Mouse (Mus musculus): ENCODE results near the gene Gale. TPM values are rescaled to one million over a fixed set of nuclear protein-coding genes. Genes with fewer than 3 reads are reported as not detected.

Gale gene
- polyA plus RNA-seq (2015; fragmentation: Nextera tagmentation; extraction: Ambion mirVana), result 38.6 and 46.9 TPM in 2 replicates

DNA sequence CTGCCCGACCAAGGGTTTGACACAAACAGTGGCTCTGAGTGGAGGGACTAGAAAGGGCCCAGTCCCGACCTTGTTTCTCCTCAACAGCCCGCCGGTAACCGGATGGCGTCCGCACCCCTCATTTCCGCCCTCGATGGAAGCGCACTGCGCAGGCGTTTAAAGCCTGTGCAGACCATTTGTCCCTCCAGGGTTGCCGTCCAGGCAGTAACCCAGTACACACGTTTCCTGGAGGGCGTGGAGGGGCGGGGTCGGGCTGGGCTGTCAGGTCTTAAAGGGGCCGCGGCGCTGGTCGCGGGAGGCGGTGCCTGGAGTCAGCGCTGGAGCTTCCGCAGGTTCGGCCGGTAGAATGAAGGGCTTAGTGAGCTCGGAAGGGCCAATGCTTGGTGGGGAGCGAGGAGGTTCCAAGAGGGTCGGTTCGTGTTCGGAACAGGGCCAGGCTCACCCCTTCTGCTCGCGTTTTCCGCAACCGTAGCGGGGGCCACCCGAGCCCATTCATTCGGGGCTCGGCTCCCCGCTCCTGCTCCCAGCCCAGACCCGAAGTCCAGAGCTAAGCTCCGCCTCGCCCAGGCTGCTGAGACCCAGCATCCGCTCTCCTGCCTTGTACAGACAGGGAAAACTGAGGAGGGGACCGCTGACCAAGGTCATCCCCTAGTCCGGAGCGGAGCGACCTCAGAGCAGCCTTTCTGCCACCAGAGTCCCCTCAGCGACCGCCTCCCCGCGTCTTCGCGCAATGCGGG, at the start of gene Gale:
TSS of gene Gale (plus strand) at position 271 of the 737 bp plus-strand sequence.
- ATAC-seq (ENCODE audit: insufficient read depth), result peak; percentile 90
- Histone ChIP-seq H3K27ac (replicated peaks) (peak within 1 kb of the TSS; percentile 76), H3K36me3 (replicated peaks) (peaks cover 55% of the 10 kb centered on the region), H3K9me3 (replicated peaks) (no peaks in the 10 kb centered on the region), H3K27me3 (no peaks in the 10 kb centered on the region), H3K4me1 (replicated peaks) (peaks cover 50% of the 10 kb centered on the region), H3K4me3 (replicated peaks) (peak within 1 kb of the TSS; percentile 76), H3K4me2 (peak within 1 kb of the TSS; percentile 99), H3K9ac (peak within 1 kb of the TSS; percentile 82)
- under 1% methylated on average over 56 of the region's 56 CpGs for WGBS (ENCODE audit: insufficient replicate concordance)

DNA sequence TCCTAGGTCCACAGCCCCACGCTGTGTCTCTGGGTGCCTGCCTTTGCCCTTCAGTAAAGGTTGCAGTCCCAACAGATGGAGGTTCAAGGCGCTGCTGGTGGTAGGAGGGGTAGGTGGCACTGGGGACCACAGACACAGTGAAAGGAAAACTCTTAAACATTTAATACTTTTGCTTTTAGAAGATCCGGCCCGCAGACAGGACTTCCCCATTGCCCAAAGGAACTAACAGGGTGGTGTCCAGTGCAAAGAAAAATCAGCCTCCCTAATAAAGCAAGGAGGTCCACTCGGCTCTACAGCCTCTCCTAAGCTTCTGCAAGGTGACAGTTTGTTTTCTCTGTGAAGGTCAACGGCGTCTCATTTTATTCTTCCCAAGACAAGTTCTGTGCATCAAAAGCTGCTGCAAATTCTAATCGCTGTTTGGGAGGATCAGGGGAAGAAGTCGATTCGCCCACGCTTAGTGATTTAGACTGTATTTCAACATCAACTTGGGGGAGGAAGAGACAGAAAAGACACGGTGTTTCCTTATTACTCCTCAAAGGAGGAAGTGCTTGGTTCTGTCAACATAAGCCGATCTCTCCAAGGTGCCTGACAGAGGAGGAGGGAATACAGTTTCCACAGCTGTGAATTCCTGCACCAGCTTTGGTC, 44.8 kb upstream of the Gale start:
- Histone ChIP-seq H3K4me3 (replicated peaks) (no peak overlapping the region), H3K27ac (replicated peaks) (peak overlapping the region; percentile 55), H3K36me3 (replicated peaks) (0 out of 2 replicates have a peak, but pooled peaks cover 15% of the 10 kb centered on the region), H3K4me2 (peak overlapping the region; percentile 30; the same call in 1 of the 2 replicates), H3K27me3 (no peaks in the 10 kb centered on the region), H3K9me3 (replicated peaks) (no peaks in the 10 kb centered on the region), H3K4me1 (replicated peaks) (peaks cover 37% of the 10 kb centered on the region), H3K9ac (no peak overlapping the region)
- ATAC-seq (ENCODE audit: insufficient read depth), result no peak
- WGBS (ENCODE audit: insufficient replicate concordance), result 46% methylated on average over 13 of the region's 13 CpGs

DNA sequence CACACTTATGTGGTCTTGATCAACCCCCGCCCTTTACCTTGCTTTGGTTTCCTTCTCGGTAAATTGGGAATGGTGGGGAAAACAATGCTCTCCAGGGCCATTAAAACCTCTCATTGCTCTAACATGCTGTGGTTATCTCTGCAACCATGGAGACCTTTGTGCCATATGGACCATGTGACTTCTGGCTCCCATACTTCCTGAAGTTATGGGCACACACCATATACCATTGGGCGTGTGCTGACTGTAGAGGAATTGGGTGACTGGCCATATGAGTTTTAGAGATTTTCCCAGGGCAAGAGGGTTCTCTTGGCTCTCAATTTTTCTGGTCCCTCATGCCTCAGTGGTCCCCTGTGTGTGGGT, 44.3 kb upstream of the Gale start:
- Histone ChIP-seq H3K27ac (replicated peaks) (peak overlapping the region; percentile 55), H3K9ac (no peak overlapping the region), H3K4me1 (replicated peaks) (peaks cover 35% of the 10 kb centered on the region), H3K4me3 (replicated peaks) (no peak overlapping the region), H3K27me3 (no peaks in the 10 kb centered on the region), H3K4me2 (no peak overlapping the region; the same call in 1 of the 2 replicates), H3K36me3 (replicated peaks) (0 out of 2 replicates have a peak, but pooled peaks cover 15% of the 10 kb centered on the region), H3K9me3 (replicated peaks) (no peaks in the 10 kb centered on the region)
- WGBS (ENCODE audit: insufficient replicate concordance), result 63% methylated on average over 3 of the region's 3 CpGs
- ATAC-seq (ENCODE audit: insufficient read depth), result no peak

- H3K9me3 ChIP-seq (replicated peaks), result no peaks in the 10 kb centered on the region
- H3K27ac ChIP-seq (replicated peaks), result peak within 1 kb of the TSS; percentile 78
- peak; percentile 92 for ATAC-seq (ENCODE audit: insufficient read depth)
- 0 out of 2 replicates have a peak, but pooled peaks cover 21% of the 10 kb centered on the region for H3K36me3 ChIP-seq (replicated peaks)
- no peaks in the 10 kb centered on the region for H3K27me3 ChIP-seq
- peak within 1 kb of the TSS; percentile 75 for H3K9ac ChIP-seq
- peak within 1 kb of the TSS; percentile 93 for H3K4me2 ChIP-seq
- WGBS (ENCODE audit: insufficient replicate concordance), result under 1% methylated on average over 60 of the region's 60 CpGs
- H3K4me1 ChIP-seq (replicated peaks), result peaks cover 36% of the 10 kb centered on the region
- H3K4me3 ChIP-seq (replicated peaks), result peak within 1 kb of the TSS; percentile 78
Measured at GRCm38 (mm10) chr4:135920304-135921241, 43.0 kb upstream of the Gale start, which contains the start of gene Fuca1. Gene Fuca1, plus strand, starts transcription at chr4:135920735.

- WGBS (ENCODE audit: insufficient replicate concordance), result 7% methylated on average over 26 of the region's 26 CpGs
- H3K27me3 ChIP-seq, result no peaks in the 10 kb centered on the region
- H3K9me3 ChIP-seq (replicated peaks), result no peaks in the 10 kb centered on the region
- no peak for ATAC-seq (ENCODE audit: insufficient read depth)
- H3K4me1 ChIP-seq (replicated peaks), result peaks cover 43% of the 10 kb centered on the region
- 0 out of 2 replicates have a peak, but pooled peaks cover 28% of the 10 kb centered on the region for H3K36me3 ChIP-seq (replicated peaks)
- peak overlapping the region; percentile 78 for H3K27ac ChIP-seq (replicated peaks)
- H3K4me3 ChIP-seq (replicated peaks), result peak overlapping the region; percentile 78
- H3K9ac ChIP-seq, result peak overlapping the region; percentile 75
- H3K4me2 ChIP-seq, result peak overlapping the region; percentile 93
Measured at GRCm38 (mm10) chr4:135921257-135922120, 42.0 kb upstream of the Gale start.

GRCm38 (mm10) chr4:135922190-135922589, 41.3 kb upstream of the Gale start:
- Histone ChIP-seq H3K4me2 (peak overlapping the region; percentile 93), H3K4me3 (replicated peaks) (peak overlapping the region; percentile 78), H3K9ac (no peak overlapping the region), H3K4me1 (replicated peaks) (peaks cover 49% of the 10 kb centered on the region), H3K36me3 (replicated peaks) (0 out of 2 replicates have a peak, but pooled peaks cover 34% of the 10 kb centered on the region), H3K27me3 (no peaks in the 10 kb centered on the region), H3K27ac (replicated peaks) (no peak overlapping the region), H3K9me3 (replicated peaks) (no peaks in the 10 kb centered on the region)
- no peak for ATAC-seq (ENCODE audit: insufficient read depth)
- WGBS (ENCODE audit: insufficient replicate concordance), result 70% methylated on average over 1 of the region's 1 CpGs

GRCm38 (mm10) chr4:135924418-135924817, 39.1 kb upstream of the Gale start:
- 81% methylated on average over 2 of the region's 2 CpGs for WGBS (ENCODE audit: insufficient replicate concordance)
- Histone ChIP-seq H3K4me1 (replicated peaks) (peaks cover 41% of the 10 kb centered on the region), H3K4me2 (no peak overlapping the region), H3K36me3 (replicated peaks) (0 out of 2 replicates have a peak, but pooled peaks cover 39% of the 10 kb centered on the region), H3K4me3 (replicated peaks) (no peak overlapping the region), H3K27ac (replicated peaks) (no peak overlapping the region), H3K27me3 (no peaks in the 10 kb centered on the region), H3K9me3 (replicated peaks) (no peaks in the 10 kb centered on the region), H3K9ac (no peak overlapping the region)
- ATAC-seq (ENCODE audit: insufficient read depth), result no peak

DNA sequence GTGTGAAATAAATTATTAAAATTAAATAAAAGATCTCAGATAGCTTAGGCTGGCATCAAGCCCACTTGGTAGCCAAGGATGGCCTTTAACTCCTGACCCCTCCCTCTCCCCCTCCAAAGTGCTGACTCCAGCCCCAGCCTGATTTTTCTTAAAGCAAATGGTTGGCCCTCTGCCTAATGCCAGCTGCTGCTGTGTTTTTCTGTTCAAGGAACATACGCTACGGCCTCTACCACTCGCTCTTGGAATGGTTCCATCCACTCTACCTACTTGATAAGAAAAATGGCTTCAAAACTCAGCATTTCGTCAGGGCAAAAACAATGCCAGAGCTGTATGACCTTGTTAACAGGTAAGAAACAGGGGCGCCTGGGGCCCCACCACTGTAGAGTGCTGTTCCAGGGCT, 38.2 kb upstream of the Gale start:
- Histone ChIP-seq H3K27ac (replicated peaks) (no peak overlapping the region), H3K4me3 (replicated peaks) (no peak overlapping the region), H3K9ac (no peak overlapping the region), H3K4me1 (replicated peaks) (peaks cover 34% of the 10 kb centered on the region), H3K4me2 (no peak overlapping the region), H3K9me3 (replicated peaks) (no peaks in the 10 kb centered on the region), H3K36me3 (replicated peaks) (peaks cover 38% of the 10 kb centered on the region), H3K27me3 (no peaks in the 10 kb centered on the region)
- no peak for ATAC-seq (ENCODE audit: insufficient read depth)
- whole genome bisulfite sequencing (ENCODE audit: insufficient replicate concordance), result 78% methylated on average over 5 of the region's 5 CpGs

DNA sequence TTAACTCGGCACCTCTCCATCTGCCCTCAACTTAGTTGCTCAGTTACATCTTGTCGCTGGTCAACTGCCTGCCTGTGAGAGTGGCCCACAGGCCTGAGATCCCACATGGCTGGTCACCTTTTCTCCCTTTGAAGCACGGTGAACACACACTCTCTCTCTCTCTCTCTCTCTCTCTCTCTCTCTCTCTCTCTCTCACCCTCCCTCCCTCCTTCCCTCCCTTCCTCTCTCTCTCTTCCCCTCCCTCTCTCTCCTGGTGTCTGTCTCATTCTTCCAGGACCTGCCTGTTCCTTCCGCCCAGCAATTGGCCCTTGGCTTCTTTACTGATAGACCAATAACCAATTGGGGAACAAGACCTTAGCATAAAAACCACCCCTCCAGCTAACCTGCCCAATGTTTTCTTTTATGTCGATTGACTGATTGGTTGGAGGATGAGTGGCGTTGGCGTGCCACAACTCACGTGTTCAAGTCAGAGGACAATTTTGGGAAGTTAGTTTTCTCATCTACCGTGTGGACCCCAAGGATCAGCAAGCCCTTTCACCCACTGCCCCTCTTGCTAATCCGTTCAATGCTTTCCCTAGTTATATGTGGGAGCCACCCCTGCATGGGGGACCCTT, 37.2 kb upstream of the Gale start:
- 69% methylated on average over 10 of the region's 10 CpGs for WGBS (ENCODE audit: insufficient replicate concordance)
- H3K27me3 ChIP-seq, result no peaks in the 10 kb centered on the region
- H3K4me1 ChIP-seq (replicated peaks), result peaks cover 30% of the 10 kb centered on the region
- H3K27ac ChIP-seq (replicated peaks), result no peak overlapping the region
- no peak overlapping the region for H3K4me3 ChIP-seq (replicated peaks)
- ATAC-seq (ENCODE audit: insufficient read depth), result no peak
- H3K9me3 ChIP-seq (replicated peaks), result no peaks in the 10 kb centered on the region
- H3K36me3 ChIP-seq (replicated peaks), result peaks cover 47% of the 10 kb centered on the region
- H3K4me2 ChIP-seq, result no peak overlapping the region
- no peak overlapping the region for H3K9ac ChIP-seq

GRCm38 (mm10) chr4:135926861-135927260, 36.7 kb upstream of the Gale start:
- Histone ChIP-seq H3K27ac (replicated peaks) (no peak overlapping the region), H3K4me3 (replicated peaks) (no peak overlapping the region), H3K9ac (no peak overlapping the region), H3K4me2 (no peak overlapping the region), H3K4me1 (replicated peaks) (peaks cover 24% of the 10 kb centered on the region), H3K27me3 (no peaks in the 10 kb centered on the region), H3K36me3 (replicated peaks) (peaks cover 47% of the 10 kb centered on the region), H3K9me3 (replicated peaks) (no peaks in the 10 kb centered on the region)
- ATAC-seq (ENCODE audit: insufficient read depth), result no peak
- WGBS (ENCODE audit: insufficient replicate concordance), result 80% methylated on average over 3 of the region's 3 CpGs

All from liver, embryonic 15.5 days (tissue).